Mouse (Mus musculus): ENCODE data around the gene Mamdc2. TPM values are rescaled to one million over a fixed set of nuclear protein-coding genes. Genes with fewer than 3 reads are reported as not detected.
"Not testable (repeated sequence)": the region's sequence is repeated elsewhere in the genome, so short reads cannot be mapped to it uniquely, and the experiment has no call there.

The Mamdc2 gene
- total and polyA plus RNA-seq, 3 experiments = 0.05 TPM; not detected in 2

DNA sequence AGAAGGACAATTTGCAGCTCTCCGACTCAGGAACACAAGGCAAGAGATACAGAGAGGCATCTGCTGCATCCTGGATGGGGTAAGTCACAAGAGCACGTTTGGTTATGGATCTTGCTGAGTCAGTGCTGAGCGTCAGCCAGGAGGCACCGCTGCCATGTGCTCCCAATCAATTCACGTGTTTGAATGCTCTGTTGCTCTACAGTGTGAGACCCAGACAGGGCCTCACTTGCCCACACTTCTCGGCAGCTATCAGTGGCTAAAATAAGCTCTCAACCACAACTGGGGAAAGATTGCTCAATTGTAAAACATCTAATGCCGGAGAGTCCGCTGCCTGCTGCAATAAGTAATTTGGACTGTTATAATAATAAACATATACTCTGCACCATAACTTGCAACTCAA lies 41.5 kb upstream of the Mamdc2 start:
- 0 out of 2 replicates have a peak, but pooled peaks cover 3% of the 10 kb centered on the region for H3K4me1 ChIP-seq (ENCODE audit: insufficient read depth, low read depth, low read length)
- peak; percentile 34; the same call in 1 of the 2 replicates for ATAC-seq (ENCODE audit: extremely low read depth, insufficient number of reproducible peaks, low FRiP score, poor library complexity, severe bottlenecking)
- DNase-seq (ENCODE audit: low spot score) = no peak
- H3K27me3 ChIP-seq (ENCODE audit: insufficient read depth, low read length) = peaks cover 3% of the 10 kb centered on the region; the same call in 1 of the 2 replicates
- no peak for TF ChIP-seq GATA1 (IDR thresholded peaks at IDR 0.05; ENCODE audit: borderline replicate concordance, low read length)
- TF ChIP-seq POLR2AphosphoS5 (IDR thresholded peaks at IDR 0.05; ENCODE audit: insufficient replicate concordance, low read depth, low read length) = no peak
- TF ChIP-seq TAL1 (conservative IDR thresholded peaks at IDR 0.05; ENCODE audit: low read depth, low read length) = no peak
- no peak for TF ChIP-seq GATA2 (IDR thresholded peaks at IDR 0.05; ENCODE audit: borderline replicate concordance, low read depth, low read length)
- TF ChIP-seq CTCF (IDR thresholded peaks at IDR 0.05; ENCODE audit: low read depth, low read length) = no peak
- no peaks in the 10 kb centered on the region for H3K9me3 ChIP-seq (replicated peaks)
- H3K36me3 ChIP-seq (replicated peaks) = no peaks in the 10 kb centered on the region
- H3K4me3 ChIP-seq (ENCODE audit: low read depth, low read length) = no peak overlapping the region

GRCm38 (mm10) chr19:23487421-23487820 lies 39.2 kb upstream of the Mamdc2 start:
- Histone ChIP-seq H3K36me3 (replicated peaks) (no peaks in the 10 kb centered on the region), H3K4me1 (ENCODE audit: insufficient read depth, low read depth, low read length) (0 out of 2 replicates have a peak, but pooled peaks cover 3% of the 10 kb centered on the region), H3K27me3 (ENCODE audit: insufficient read depth, low read length) (peaks cover 3% of the 10 kb centered on the region; the same call in 1 of the 2 replicates), H3K4me3 (ENCODE audit: low read depth, low read length) (no peak overlapping the region), H3K9me3 (replicated peaks) (no peaks in the 10 kb centered on the region)
- ATAC-seq (ENCODE audit: extremely low read depth, insufficient number of reproducible peaks, low FRiP score, poor library complexity, severe bottlenecking) = no peak
- no peak for DNase-seq (ENCODE audit: low spot score)
- TF ChIP-seq TAL1 (conservative IDR thresholded peaks at IDR 0.05; ENCODE audit: low read depth, low read length) = no peak

DNA sequence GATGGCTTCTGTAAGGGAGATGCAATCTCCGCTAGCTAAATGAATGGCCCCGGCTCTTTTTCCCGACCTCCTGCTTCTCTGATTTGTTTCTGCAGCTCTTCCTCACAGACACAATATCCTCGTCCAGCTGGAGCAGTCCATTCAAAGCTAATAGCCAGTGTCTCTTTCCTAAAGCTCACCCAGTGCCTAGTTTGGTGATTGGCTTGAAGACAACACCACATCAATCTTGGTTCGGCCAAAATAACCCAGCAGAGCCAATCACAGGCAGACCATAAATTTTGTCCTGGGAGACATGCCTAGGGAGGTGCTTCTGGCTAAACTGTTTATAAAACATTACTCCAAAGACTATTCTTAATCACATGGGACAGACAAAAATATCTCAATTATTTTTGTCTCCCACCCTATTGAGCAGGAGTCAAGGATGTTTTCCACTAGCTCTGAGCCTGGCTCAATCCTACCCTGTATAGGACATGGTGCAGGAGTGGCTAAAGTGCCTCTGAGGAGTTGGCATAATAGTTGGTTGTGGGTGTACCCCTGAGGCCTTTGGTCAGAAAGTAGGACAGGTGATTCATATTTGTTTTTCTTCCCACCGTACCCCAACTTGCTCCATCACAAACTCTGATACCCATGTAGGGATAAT lies 38.5 kb upstream of the Mamdc2 start:
- Histone ChIP-seq H3K36me3 (replicated peaks) (no peaks in the 10 kb centered on the region), H3K4me3 (ENCODE audit: low read depth, low read length) (no peak overlapping the region), H3K4me1 (ENCODE audit: insufficient read depth, low read depth, low read length) (0 out of 2 replicates have a peak, but pooled peaks cover 3% of the 10 kb centered on the region), H3K9me3 (replicated peaks) (no peaks in the 10 kb centered on the region), H3K27me3 (ENCODE audit: insufficient read depth, low read length) (peaks cover 3% of the 10 kb centered on the region; the same call in 1 of the 2 replicates)
- no peak for ATAC-seq (ENCODE audit: extremely low read depth, insufficient number of reproducible peaks, low FRiP score, poor library complexity, severe bottlenecking)
- TF ChIP-seq GATA2 (IDR thresholded peaks at IDR 0.05; ENCODE audit: borderline replicate concordance, low read depth, low read length) (no peak), POLR2AphosphoS5 (IDR thresholded peaks at IDR 0.05; ENCODE audit: insufficient replicate concordance, low read depth, low read length) (no peak), CTCF (IDR thresholded peaks at IDR 0.05; ENCODE audit: low read depth, low read length) (no peak), TAL1 (conservative IDR thresholded peaks at IDR 0.05; ENCODE audit: low read depth, low read length) (no peak), GATA1 (IDR thresholded peaks at IDR 0.05; ENCODE audit: borderline replicate concordance, low read length) (no peak)
- no peak for DNase-seq (ENCODE audit: low spot score)

DNA sequence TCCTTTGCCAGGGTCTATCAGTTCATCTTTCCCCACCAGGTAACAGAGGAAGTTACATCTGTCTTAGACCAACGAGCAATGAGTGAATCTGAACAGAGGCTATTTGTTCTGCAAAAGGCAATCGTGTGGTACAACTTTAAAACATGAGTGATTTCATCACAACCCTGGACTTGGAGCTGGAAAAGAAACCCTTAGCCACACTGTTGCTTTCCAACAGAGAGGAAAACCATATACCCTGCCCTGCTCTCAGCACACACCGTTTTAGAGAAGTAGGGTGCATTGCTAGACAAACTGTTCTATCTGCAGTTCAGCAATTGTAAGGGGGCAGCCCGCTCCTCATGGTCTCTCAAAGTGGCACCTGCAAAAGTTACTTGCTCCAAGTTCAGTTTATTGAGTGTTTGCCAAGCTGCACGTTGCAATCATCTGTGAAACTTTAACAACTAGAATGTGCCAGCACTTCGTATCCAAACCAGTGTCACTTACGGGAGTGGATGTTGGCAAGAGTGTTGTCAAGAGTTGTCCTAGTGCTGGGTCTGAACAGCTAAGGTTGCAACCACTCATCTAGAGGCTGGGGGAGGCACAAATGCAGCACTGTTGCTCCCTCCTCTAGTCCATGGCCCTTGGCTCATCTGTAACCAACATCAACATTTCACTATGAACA lies 37.8 kb upstream of the Mamdc2 start:
- Histone ChIP-seq H3K4me1 (ENCODE audit: insufficient read depth, low read depth, low read length) (0 out of 2 replicates have a peak, but pooled peaks cover 3% of the 10 kb centered on the region), H3K27me3 (ENCODE audit: insufficient read depth, low read length) (peaks cover 3% of the 10 kb centered on the region; the same call in 1 of the 2 replicates), H3K4me3 (ENCODE audit: low read depth, low read length) (no peak overlapping the region), H3K9me3 (replicated peaks) (no peaks in the 10 kb centered on the region), H3K36me3 (replicated peaks) (no peaks in the 10 kb centered on the region)
- ATAC-seq (ENCODE audit: extremely low read depth, insufficient number of reproducible peaks, low FRiP score, poor library complexity, severe bottlenecking) (no peak), DNase-seq (ENCODE audit: low spot score) (no peak)
- no peak for TF ChIP-seq POLR2AphosphoS5 (IDR thresholded peaks at IDR 0.05; ENCODE audit: insufficient replicate concordance, low read depth, low read length)
- TF ChIP-seq CTCF (IDR thresholded peaks at IDR 0.05; ENCODE audit: low read depth, low read length) = no peak
- no peak for TF ChIP-seq GATA2 (IDR thresholded peaks at IDR 0.05; ENCODE audit: borderline replicate concordance, low read depth, low read length)
- no peak for TF ChIP-seq GATA1 (IDR thresholded peaks at IDR 0.05; ENCODE audit: borderline replicate concordance, low read length)

GRCm38 (mm10) chr19:23482571-23482970 lies 34.3 kb upstream of the Mamdc2 start:
- DNase-seq (ENCODE audit: low spot score); ATAC-seq (ENCODE audit: extremely low read depth, insufficient number of reproducible peaks, low FRiP score, poor library complexity, severe bottlenecking); H3K27me3 ChIP-seq (ENCODE audit: insufficient read depth, low read length); H3K4me1 ChIP-seq (ENCODE audit: insufficient read depth, low read depth, low read length); H3K4me3 ChIP-seq (ENCODE audit: low read depth, low read length); H3K36me3 ChIP-seq (replicated peaks); H3K9me3 ChIP-seq (replicated peaks): not testable (repeated sequence)

GRCm38 (mm10) chr19:23479597-23479967 lies 31.3 kb upstream of the Mamdc2 start:
- no peak for ATAC-seq (ENCODE audit: extremely low read depth, insufficient number of reproducible peaks, low FRiP score, poor library complexity, severe bottlenecking)

More at GRCm38 (mm10) chr19:23479597-23479967, 31.3 kb upstream of the Mamdc2 start:
- Histone ChIP-seq H3K9me3 (replicated peaks) (no peaks in the 10 kb centered on the region), H3K27me3 (ENCODE audit: insufficient read depth, low read length) (no peaks in the 10 kb centered on the region), H3K36me3 (replicated peaks) (no peaks in the 10 kb centered on the region), H3K4me3 (ENCODE audit: low read depth, low read length) (no peak overlapping the region), H3K4me1 (ENCODE audit: insufficient read depth, low read depth, low read length) (no peaks in the 10 kb centered on the region)
- DNase-seq (ENCODE audit: low spot score) = no peak
- TF ChIP-seq GATA2 (IDR thresholded peaks at IDR 0.05; ENCODE audit: borderline replicate concordance, low read depth, low read length) (no peak), CTCF (IDR thresholded peaks at IDR 0.05; ENCODE audit: low read depth, low read length) (no peak), TAL1 (conservative IDR thresholded peaks at IDR 0.05; ENCODE audit: low read depth, low read length) (no peak), GATA1 (IDR thresholded peaks at IDR 0.05; ENCODE audit: borderline replicate concordance, low read length) (no peak), POLR2AphosphoS5 (IDR thresholded peaks at IDR 0.05; ENCODE audit: insufficient replicate concordance, low read depth, low read length) (no peak)
